Mouse (Mus musculus) forebrain, postnatal 0 days (tissue): ENCODE measurements around the gene Gm13691. TPM values are rescaled to one million over a fixed set of nuclear protein-coding genes. Genes with fewer than 3 reads are reported as not detected.
A peak's percentile ranks its signal among the peaks of the same experiment; 100 is the strongest.
"Not testable (repeated sequence)": the region's sequence is repeated elsewhere in the genome, so short reads cannot be mapped to it uniquely, and the experiment has no call there.

Experiments
- ATAC-seq: fragments of 200-750 bp; cut with Nextera tagmentation; 2 replicates; pipeline ENCODE4 v1.8.0; 2017; ENCODE audit warnings: mild to moderate bottlenecking, moderate library complexity
- DNase-seq: peaks from one replicate; pipeline ENCODE4 v3.0.0-alpha.2; 2015
- H3K27ac ChIP-seq: fragments of 300-500 bp; sonication (generic); 2 replicates; pipeline ENCODE4 v1.5.1; 2014; ENCODE audit warnings: low read depth, mild to moderate bottlenecking, antibody characterized with exemption, low read length, moderate library complexity, mixed read lengths
- H3K27me3 ChIP-seq: fragments of 300-500 bp; sonication (generic); 2 replicates; pipeline ENCODE4 v1.6.1; 2014; ENCODE audit warnings: mild to moderate bottlenecking, low read length, mixed read lengths; ENCODE audit not compliant: insufficient read depth
- H3K36me3 ChIP-seq: fragments of 300-500 bp; sonication (generic); 2 replicates; pipeline ENCODE4 v1.6.1; 2014; ENCODE audit warnings: mild to moderate bottlenecking, moderate library complexity; ENCODE audit not compliant: insufficient read depth
- H3K4me1 ChIP-seq: fragments of 300-500 bp; sonication (generic); 2 replicates; pipeline ENCODE4 v1.6.1; 2014; ENCODE audit warnings: antibody characterized with exemption; ENCODE audit not compliant: insufficient read depth
- H3K4me2 ChIP-seq: fragments of 300-500 bp; sonication (generic); 2 replicates; pipeline ENCODE4 v1.6.1; 2014; ENCODE audit warnings: low read depth, mild to moderate bottlenecking, moderate library complexity
- H3K4me3 ChIP-seq: fragments of 300-500 bp; sonication (generic); 2 replicates; pipeline ENCODE4 v1.5.1; 2014; ENCODE audit warnings: low read depth, low read length, mixed read lengths
- H3K9ac ChIP-seq: fragments of 300-500 bp; sonication (generic); 2 replicates; pipeline ENCODE4 v1.6.1; 2014; ENCODE audit warnings: mild to moderate bottlenecking
- H3K9me3 ChIP-seq: fragments of 300-500 bp; sonication (generic); 2 replicates; pipeline ENCODE4 v1.6.1; 2016; ENCODE audit warnings: low read length
- CTCF ChIP-seq: sonication (generic); IDR thresholded peaks from 2 replicates; pipeline ENCODE4 v1.5.1; 2016; ENCODE audit warnings: antibody characterized with exemption, control low read depth, low read depth
- WGBS: fragments of 180-500 bp; shearing (Covaris S2); extraction: QIAGEN DNeasy Blood & Tissue Kit; methylation state at CpG from one replicate; pipeline ENCODE4 v1.1.7; 2014; 5-methylcytosine and 5-hydroxymethylcytosine counted together
- polyA plus RNA-seq: library from polyadenylated mRNA; unstranded; fragments of >200 nt; fragmentation: Nextera tagmentation; extraction: Ambion mirVana; gene quantifications from 2 replicates; pipeline ENCODE4 v1.2.1, GENCODE M21; 2015
- total RNA-seq: library from RNA; depleted of rRNA; stranded (reverse); fragments of >200 nt; gene quantifications from 2 replicates; pipeline ENCODE4 v1.2.3, GENCODE M21; 2014; rRNA removed

Gene Gm13691
- total RNA-seq, result not detected in 2 replicates
- polyA plus RNA-seq, result not detected in 2 replicates

DNA sequence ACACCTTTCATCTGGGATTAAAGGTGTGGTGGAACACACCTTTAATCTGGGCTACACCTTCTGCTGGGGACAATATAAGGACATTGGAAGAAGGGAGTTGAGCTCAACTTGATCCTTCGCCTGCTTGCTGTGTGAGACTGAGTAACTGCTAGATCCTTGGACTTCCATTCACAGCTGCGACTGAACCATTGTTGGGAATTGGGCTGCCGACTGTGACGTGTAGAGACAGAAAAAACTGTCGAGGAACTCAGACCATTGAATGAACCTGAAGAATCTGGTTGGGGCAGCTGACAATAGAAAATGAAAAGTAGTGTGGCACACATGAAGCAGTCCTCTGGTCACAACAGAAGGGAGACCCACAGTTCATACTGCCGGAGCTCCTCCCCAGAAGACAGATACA is at the start of gene Gm13691:
Gm13691 (plus strand) TSS at position 301 of the 400 bp plus-strand sequence.
- H3K9me3 ChIP-seq, H3K36me3 ChIP-seq, H3K9ac ChIP-seq, H3K27me3 ChIP-seq, DNase-seq, H3K27ac ChIP-seq, ATAC-seq, H3K4me1 ChIP-seq, H3K4me2 ChIP-seq, H3K4me3 ChIP-seq: not testable (repeated sequence)
- no CpG with 5 or more reads among the region's 6 CpGs for WGBS

DNA sequence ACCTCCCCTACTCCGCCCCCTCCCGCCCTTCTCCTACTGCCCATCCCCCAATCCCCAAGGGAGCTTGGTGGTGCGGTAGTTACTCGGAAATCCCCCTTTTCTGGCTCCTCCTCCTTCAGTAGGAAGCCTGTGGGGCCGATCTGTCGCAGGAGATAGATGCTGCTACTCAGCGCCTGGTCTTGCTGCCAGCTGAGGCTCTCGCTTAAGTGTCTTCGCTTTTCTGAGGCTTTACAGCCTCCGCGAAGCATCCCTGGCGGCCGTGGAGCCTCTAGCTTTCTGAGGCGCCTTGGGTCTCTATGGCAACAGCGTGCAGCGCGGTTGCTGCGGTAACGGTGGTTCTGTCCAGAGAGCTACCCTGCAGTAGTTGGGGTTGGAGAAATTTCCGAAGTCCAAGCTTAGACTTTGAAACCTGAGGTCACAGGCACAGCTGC is 49.4 kb upstream of the Gm13691 start, which contains the start of gene Zswim2:
Zswim2 (minus strand) TSS at position 298 of the 431 bp plus-strand sequence.
- Histone ChIP-seq H3K27ac (peak within 1 kb of the TSS; percentile 50; the same call in 1 of the 2 replicates), H3K27me3 (no peaks in the 10 kb centered on the region), H3K4me3 (peak within 1 kb of the TSS; percentile 40), H3K36me3 (no peaks in the 10 kb centered on the region), H3K9ac (peak within 1 kb of the TSS; percentile 44), H3K9me3 (no peaks in the 10 kb centered on the region), H3K4me1 (no peaks in the 10 kb centered on the region), H3K4me2 (peak within 1 kb of the TSS; percentile 61)
- peak; percentile 98 for ATAC-seq
- peak; percentile 91 for DNase-seq
- under 1% methylated on average over 20 of the region's 20 CpGs for WGBS
- peak; percentile 42 for TF ChIP-seq CTCF

DNA sequence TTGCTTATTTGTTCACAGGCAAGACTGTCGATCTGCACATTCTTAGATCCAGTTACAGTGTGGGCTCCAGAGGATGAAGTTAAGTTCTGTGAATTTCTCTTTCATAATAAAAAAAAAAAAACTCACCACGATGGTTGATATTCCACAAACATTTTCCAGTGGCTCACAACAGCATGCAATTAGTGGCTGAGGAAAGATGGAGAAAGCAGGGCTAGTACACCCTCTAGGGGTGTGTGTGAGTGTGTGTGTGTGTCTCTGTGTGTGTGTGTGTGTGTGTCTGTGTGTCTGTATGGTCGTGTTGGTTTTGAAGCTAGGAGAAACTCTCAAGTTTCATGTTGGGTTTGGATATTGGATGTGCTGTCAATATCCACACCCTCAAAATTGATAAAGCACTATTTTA is 49.0 kb upstream of the Gm13691 start:
- 23% methylated on average over 3 of the region's 3 CpGs for WGBS
- peak overlapping the region; percentile 40 for H3K4me3 ChIP-seq
- DNase-seq (no peak), ATAC-seq (peak; percentile 51)
- peak; percentile 41 for TF ChIP-seq CTCF
- no peaks in the 10 kb centered on the region for H3K9me3 ChIP-seq
- peak overlapping the region; percentile 61 for H3K4me2 ChIP-seq
- H3K4me1 ChIP-seq, result no peaks in the 10 kb centered on the region
- no peaks in the 10 kb centered on the region for H3K27me3 ChIP-seq
- no peak overlapping the region for H3K27ac ChIP-seq
- no peaks in the 10 kb centered on the region for H3K36me3 ChIP-seq
- H3K9ac ChIP-seq, result peak overlapping the region; percentile 44; the same call in 1 of the 2 replicates

DNA sequence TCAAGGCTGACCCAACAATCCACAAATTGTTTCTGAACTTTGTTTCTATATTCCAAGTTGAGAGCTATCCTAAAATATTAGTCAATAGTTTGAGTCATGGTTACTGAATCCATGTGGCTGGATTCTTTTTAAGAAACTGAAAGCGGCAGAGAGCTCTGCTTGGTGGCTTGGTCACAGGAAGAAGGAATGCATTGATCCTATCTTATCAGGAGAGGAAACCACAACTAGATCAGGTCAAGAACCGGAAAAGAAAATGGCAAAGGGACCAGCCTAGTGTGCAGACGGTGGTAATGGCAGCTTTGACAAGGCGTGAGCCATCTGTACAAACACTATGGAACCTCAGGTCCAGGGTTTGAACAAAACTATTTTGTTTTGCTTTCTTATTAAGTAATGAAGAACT is 48.6 kb upstream of the Gm13691 start:
- ATAC-seq, result no peak
- no peak overlapping the region for H3K4me3 ChIP-seq
- no peaks in the 10 kb centered on the region for H3K4me1 ChIP-seq
- H3K27me3 ChIP-seq, result no peaks in the 10 kb centered on the region
- no peaks in the 10 kb centered on the region for H3K36me3 ChIP-seq
- H3K4me2 ChIP-seq, result no peak overlapping the region
- WGBS, result 70% methylated on average over 4 of the region's 4 CpGs
- DNase-seq, result no peak
- no peaks in the 10 kb centered on the region for H3K9me3 ChIP-seq
- H3K9ac ChIP-seq, result no peak overlapping the region
- no peak for TF ChIP-seq CTCF
- no peak overlapping the region for H3K27ac ChIP-seq

DNA sequence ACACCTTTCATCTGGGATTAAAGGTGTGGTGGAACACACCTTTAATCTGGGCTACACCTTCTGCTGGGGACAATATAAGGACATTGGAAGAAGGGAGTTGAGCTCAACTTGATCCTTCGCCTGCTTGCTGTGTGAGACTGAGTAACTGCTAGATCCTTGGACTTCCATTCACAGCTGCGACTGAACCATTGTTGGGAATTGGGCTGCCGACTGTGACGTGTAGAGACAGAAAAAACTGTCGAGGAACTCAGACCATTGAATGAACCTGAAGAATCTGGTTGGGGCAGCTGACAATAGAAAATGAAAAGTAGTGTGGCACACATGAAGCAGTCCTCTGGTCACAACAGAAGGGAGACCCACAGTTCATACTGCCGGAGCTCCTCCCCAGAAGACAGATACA is 35.0 kb upstream of the Gm13691 start, which contains the start of gene Gm13698:
Gm13698 (plus strand) TSS at position 301 of the 400 bp plus-strand sequence.
- not testable (repeated sequence) for H3K4me2 ChIP-seq, H3K9ac ChIP-seq, H3K36me3 ChIP-seq, ATAC-seq, H3K9me3 ChIP-seq, H3K27me3 ChIP-seq, DNase-seq, H3K4me1 ChIP-seq, H3K4me3 ChIP-seq, H3K27ac ChIP-seq
- WGBS, result no CpG with 5 or more reads among the region's 6 CpGs

DNA sequence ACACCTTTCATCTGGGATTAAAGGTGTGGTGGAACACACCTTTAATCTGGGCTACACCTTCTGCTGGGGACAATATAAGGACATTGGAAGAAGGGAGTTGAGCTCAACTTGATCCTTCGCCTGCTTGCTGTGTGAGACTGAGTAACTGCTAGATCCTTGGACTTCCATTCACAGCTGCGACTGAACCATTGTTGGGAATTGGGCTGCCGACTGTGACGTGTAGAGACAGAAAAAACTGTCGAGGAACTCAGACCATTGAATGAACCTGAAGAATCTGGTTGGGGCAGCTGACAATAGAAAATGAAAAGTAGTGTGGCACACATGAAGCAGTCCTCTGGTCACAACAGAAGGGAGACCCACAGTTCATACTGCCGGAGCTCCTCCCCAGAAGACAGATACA is 29.1 kb upstream of the Gm13691 start, which contains the start of gene Gm13693:
Gm13693 (plus strand) TSS at position 301 of the 400 bp plus-strand sequence.
- ATAC-seq, H3K4me3 ChIP-seq, H3K9ac ChIP-seq, H3K27me3 ChIP-seq, H3K27ac ChIP-seq, H3K9me3 ChIP-seq, H3K4me1 ChIP-seq, H3K4me2 ChIP-seq, DNase-seq, H3K36me3 ChIP-seq: not testable (repeated sequence)
- no CpG with 5 or more reads among the region's 6 CpGs for WGBS

DNA sequence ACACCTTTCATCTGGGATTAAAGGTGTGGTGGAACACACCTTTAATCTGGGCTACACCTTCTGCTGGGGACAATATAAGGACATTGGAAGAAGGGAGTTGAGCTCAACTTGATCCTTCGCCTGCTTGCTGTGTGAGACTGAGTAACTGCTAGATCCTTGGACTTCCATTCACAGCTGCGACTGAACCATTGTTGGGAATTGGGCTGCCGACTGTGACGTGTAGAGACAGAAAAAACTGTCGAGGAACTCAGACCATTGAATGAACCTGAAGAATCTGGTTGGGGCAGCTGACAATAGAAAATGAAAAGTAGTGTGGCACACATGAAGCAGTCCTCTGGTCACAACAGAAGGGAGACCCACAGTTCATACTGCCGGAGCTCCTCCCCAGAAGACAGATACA is 23.3 kb upstream of the Gm13691 start, which contains the start of gene Gm13695:
Gm13695 (plus strand) TSS at position 301 of the 400 bp plus-strand sequence.
- H3K27me3 ChIP-seq, DNase-seq, ATAC-seq, H3K36me3 ChIP-seq, H3K9me3 ChIP-seq, H3K4me1 ChIP-seq, H3K27ac ChIP-seq, H3K4me3 ChIP-seq, H3K9ac ChIP-seq, H3K4me2 ChIP-seq: not testable (repeated sequence)
- WGBS, result no CpG with 5 or more reads among the region's 6 CpGs

DNA sequence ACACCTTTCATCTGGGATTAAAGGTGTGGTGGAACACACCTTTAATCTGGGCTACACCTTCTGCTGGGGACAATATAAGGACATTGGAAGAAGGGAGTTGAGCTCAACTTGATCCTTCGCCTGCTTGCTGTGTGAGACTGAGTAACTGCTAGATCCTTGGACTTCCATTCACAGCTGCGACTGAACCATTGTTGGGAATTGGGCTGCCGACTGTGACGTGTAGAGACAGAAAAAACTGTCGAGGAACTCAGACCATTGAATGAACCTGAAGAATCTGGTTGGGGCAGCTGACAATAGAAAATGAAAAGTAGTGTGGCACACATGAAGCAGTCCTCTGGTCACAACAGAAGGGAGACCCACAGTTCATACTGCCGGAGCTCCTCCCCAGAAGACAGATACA is 17.5 kb upstream of the Gm13691 start, which contains the start of gene Gm13696:
Gm13696 (plus strand) TSS at position 301 of the 400 bp plus-strand sequence.
- not testable (repeated sequence) for H3K36me3 ChIP-seq, H3K4me2 ChIP-seq, H3K4me1 ChIP-seq, H3K27ac ChIP-seq, DNase-seq, H3K27me3 ChIP-seq, H3K9ac ChIP-seq, ATAC-seq, H3K4me3 ChIP-seq, H3K9me3 ChIP-seq
- no CpG with 5 or more reads among the region's 6 CpGs for WGBS

DNA sequence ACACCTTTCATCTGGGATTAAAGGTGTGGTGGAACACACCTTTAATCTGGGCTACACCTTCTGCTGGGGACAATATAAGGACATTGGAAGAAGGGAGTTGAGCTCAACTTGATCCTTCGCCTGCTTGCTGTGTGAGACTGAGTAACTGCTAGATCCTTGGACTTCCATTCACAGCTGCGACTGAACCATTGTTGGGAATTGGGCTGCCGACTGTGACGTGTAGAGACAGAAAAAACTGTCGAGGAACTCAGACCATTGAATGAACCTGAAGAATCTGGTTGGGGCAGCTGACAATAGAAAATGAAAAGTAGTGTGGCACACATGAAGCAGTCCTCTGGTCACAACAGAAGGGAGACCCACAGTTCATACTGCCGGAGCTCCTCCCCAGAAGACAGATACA is 11.7 kb upstream of the Gm13691 start, which contains the start of gene Gm13694:
Gm13694 (plus strand) TSS at position 301 of the 400 bp plus-strand sequence.
- WGBS, result no CpG with 5 or more reads among the region's 6 CpGs
- H3K4me1 ChIP-seq, ATAC-seq, H3K4me3 ChIP-seq, DNase-seq, H3K4me2 ChIP-seq, H3K27ac ChIP-seq, H3K36me3 ChIP-seq, H3K27me3 ChIP-seq, H3K9me3 ChIP-seq, H3K9ac ChIP-seq: not testable (repeated sequence)

DNA sequence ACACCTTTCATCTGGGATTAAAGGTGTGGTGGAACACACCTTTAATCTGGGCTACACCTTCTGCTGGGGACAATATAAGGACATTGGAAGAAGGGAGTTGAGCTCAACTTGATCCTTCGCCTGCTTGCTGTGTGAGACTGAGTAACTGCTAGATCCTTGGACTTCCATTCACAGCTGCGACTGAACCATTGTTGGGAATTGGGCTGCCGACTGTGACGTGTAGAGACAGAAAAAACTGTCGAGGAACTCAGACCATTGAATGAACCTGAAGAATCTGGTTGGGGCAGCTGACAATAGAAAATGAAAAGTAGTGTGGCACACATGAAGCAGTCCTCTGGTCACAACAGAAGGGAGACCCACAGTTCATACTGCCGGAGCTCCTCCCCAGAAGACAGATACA is 5.9 kb upstream of the Gm13691 start, which contains the start of gene Gm13697:
Gm13697 (plus strand) TSS at position 301 of the 400 bp plus-strand sequence.
- not testable (repeated sequence) for DNase-seq

More for the DNA sequence above, 5.9 kb upstream of the Gm13691 start, which contains the start of gene Gm13697:
- not testable (repeated sequence) for H3K27ac ChIP-seq, H3K9me3 ChIP-seq, H3K4me1 ChIP-seq, H3K36me3 ChIP-seq, H3K9ac ChIP-seq, H3K4me2 ChIP-seq, H3K4me3 ChIP-seq, ATAC-seq, H3K27me3 ChIP-seq
- WGBS, result no CpG with 5 or more reads among the region's 6 CpGs
